Mouse (Mus musculus): ENCODE data around the gene Cntn4.

Gene Cntn4

DNA sequence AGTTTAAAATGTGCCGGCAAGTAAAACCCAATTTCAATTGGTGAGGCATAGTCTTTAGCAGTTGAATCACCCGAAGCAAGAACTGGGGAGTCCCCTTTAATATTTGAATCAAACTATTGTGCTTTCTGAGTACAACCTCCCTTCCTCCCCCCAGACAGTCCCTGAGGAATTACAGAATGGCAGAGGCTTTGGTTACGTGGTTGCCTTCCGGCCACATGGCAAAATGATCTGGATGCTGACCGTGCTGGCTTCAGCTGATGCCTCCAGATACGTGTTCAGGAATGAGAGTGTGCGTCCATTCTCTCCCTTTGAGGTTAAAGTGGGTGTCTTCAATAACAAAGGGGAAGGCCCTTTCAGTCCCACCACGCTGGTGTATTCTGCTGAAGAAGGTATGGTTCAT is 998.1 kb downstream of the Cntn4 start:
- DNase-seq: no peak

GRCm38 (mm10) chr6:106701931-106702330 is 1024.5 kb downstream of the Cntn4 start:
- DNase-seq: peak; percentile 84

- DNase-seq: peak; percentile 76
These were observed 1028.1 kb downstream of the Cntn4 start for GRCm38 (mm10) chr6:106705506-106706035.

DNA sequence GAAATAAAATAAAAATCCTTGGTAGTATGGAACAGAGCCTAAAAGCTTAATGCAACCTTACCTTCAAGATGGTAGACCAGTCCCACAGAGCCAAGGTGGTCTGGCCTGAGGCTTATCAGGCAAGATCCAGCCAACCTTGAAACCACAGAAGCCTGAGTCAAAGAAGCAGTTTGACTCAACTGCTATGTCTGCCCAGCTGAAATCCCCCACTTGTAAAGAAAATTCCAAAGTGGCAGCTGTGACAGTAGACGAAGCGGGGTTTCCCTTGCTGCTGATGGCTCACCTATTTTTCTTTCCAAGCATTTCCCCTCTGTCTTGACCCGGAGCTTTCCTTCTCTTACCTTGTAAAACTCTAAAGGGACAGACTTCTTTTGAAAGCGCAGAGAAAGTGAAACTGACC is 1048.2 kb downstream of the Cntn4 start:
- DNase-seq: no peak

DNA sequence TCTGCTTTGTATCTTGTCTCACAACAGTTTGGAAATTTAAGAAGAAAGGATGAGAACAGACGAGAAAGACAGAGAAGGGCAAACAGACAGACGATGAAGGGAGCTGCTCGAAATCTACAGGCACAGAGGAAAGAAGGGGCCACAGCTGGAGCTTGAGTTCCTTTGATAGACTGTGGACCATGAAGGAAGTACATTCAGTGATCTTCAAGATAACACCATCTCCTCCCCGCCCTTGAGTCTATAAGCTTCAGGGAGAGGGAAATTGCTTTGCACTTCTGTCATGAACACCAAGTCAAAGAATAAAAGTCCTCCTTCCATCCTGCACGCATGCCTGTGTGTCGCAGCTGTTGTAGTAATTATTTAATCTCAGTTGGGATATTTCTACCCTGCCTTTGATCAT is 1048.6 kb downstream of the Cntn4 start:
- DNase-seq: no peak

GRCm38 (mm10) chr6:106727703-106728102 is 1050.2 kb downstream of the Cntn4 start:
- DNase-seq: no peak

- DNase-seq: peak; percentile 85
These were observed 1052.3 kb downstream of the Cntn4 start for GRCm38 (mm10) chr6:106729682-106730314.

- DNase-seq: no peak
These were observed 1055.1 kb downstream of the Cntn4 start for GRCm38 (mm10) chr6:106732563-106732962.

DNA sequence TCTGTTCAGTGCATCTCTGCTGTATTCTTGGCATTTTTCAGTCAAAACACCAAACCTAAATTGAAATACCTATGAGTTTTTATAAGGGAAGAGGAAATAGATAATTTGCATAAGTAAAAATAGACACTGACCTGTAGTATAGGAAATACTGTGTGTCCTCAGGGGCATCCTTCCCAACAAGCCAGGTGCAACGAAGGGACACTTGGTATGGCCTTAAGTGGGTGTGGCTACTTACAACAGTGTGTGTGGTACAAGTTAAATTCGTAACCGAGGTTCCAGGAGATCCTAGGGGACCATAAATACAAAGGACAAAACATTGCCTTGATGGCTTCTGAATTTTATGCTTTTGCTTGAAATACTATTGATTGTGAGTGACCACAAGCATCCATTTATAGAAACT is 1060.8 kb downstream of the Cntn4 start:
- no peak for DNase-seq

DNA sequence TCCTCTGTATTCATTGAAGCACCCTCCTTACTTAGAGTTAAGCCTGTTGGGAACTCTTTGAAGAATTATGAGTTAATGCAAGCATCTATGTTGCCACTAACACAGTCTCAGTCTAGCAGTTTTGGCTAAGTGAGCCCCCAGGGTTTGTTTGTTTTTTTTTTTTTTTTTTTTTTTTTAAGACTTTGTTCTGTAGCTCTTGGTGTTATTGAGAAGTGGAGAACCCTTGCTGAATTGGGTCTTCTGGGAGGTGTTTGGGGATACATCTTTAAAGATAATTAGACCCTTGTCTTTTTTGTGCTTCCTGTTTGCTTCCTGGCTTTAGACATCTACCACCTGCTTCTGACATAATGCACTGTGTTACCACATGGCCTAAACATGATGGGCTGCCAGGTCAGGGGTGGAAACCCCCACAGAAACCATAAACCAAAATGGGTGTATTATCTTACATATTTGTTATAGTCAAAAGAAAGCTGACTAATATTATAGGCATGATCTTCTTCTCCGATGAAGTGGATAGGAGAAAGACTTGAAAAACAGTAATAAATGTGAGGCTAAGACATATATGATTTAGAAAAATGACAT is 1062.9 kb downstream of the Cntn4 start:
- DNase-seq: no peak

GRCm38 (mm10) chr6:106743556-106744233 is 1066.2 kb downstream of the Cntn4 start:
- DNase-seq: no peak

GRCm38 (mm10) chr6:106745673-106746394 is 1068.4 kb downstream of the Cntn4 start:
- no peak for DNase-seq

GRCm38 (mm10) chr6:106747251-106747650 is 1069.8 kb downstream of the Cntn4 start:
- DNase-seq: no peak

- no peak for DNase-seq
These were observed 1070.3 kb downstream of the Cntn4 start for GRCm38 (mm10) chr6:106747804-106748203.

Data from kidney, adult 9 months (tissue).